In genomic region chr17:89559506-89559905, GRCm38 (mm10) we compare ENCODE assay signal across 28 mouse cellular contexts.
DNase-seq lines count a peak whose midpoint lies in the region; ATAC-seq and TF ChIP-seq lines count a peak whose summit lies in the region.
"Had no signal": no experiment of that assay in that cellular context is flagged by ENCODE, and none has a peak within 500 bp of the region (broad histone marks: within the 10 kb centered on the region; RNA-seq: fewer than 3 reads in every experiment).

No protein-coding gene starts in this region.

- no peak overlapping the region for H3K4me3 ChIP-seq in hindbrain, embryonic 16.5 days (ENCODE audit: low read length)
- H3K4me3 ChIP-seq in hindbrain, embryonic 12.5 days, result no peak overlapping the region
- H3K4me3 ChIP-seq in neural tube, embryonic 13.5 days, result no peak overlapping the region
- no peak overlapping the region for H3K4me3 ChIP-seq in neural tube, embryonic 15.5 days (replicated peaks)
- no peak overlapping the region for H3K4me3 ChIP-seq in hindbrain, postnatal 0 days (ENCODE audit: low read length)
- no peak overlapping the region for H3K4me3 ChIP-seq in stomach, embryonic 16.5 days (replicated peaks; ENCODE audit: low read length)
- no peak overlapping the region for H3K4me3 ChIP-seq in kidney, embryonic 15.5 days (replicated peaks)
- H3K4me3 ChIP-seq: embryonic facial prominence, embryonic 13.5 days; heart, embryonic 12.5 days; hindbrain, embryonic 15.5 days; limb, embryonic 12.5 days; liver, embryonic 12.5 days; neural tube, embryonic 12.5 days had no signal

- H3K36me3 ChIP-seq in hindbrain, embryonic 16.5 days (ENCODE audit: control insufficient read depth, insufficient read depth, low read length), result no peaks in the 10 kb centered on the region
- no peaks in the 10 kb centered on the region for H3K36me3 ChIP-seq in hindbrain, embryonic 12.5 days
- no peaks in the 10 kb centered on the region for H3K36me3 ChIP-seq in neural tube, embryonic 13.5 days
- H3K36me3 ChIP-seq in neural tube, embryonic 15.5 days, result no peaks in the 10 kb centered on the region
- H3K36me3 ChIP-seq in hindbrain, postnatal 0 days (ENCODE audit: insufficient read depth, low read length), result no peaks in the 10 kb centered on the region
- no peaks in the 10 kb centered on the region for H3K36me3 ChIP-seq in stomach, embryonic 16.5 days (ENCODE audit: control insufficient read depth, insufficient read depth, low read length)
- no peaks in the 10 kb centered on the region for H3K36me3 ChIP-seq in kidney, embryonic 15.5 days
- H3K36me3 ChIP-seq: embryonic facial prominence, embryonic 13.5 days; heart, embryonic 12.5 days; hindbrain, embryonic 15.5 days; limb, embryonic 12.5 days; liver, embryonic 12.5 days; neural tube, embryonic 12.5 days had no signal

- H3K9me3 ChIP-seq in hindbrain, embryonic 16.5 days (ENCODE audit: control insufficient read depth, low read length), result no peaks in the 10 kb centered on the region
- H3K9me3 ChIP-seq in hindbrain, embryonic 12.5 days (replicated peaks), result no peaks in the 10 kb centered on the region
- no peaks in the 10 kb centered on the region for H3K9me3 ChIP-seq in neural tube, embryonic 13.5 days
- H3K9me3 ChIP-seq in neural tube, embryonic 15.5 days (replicated peaks), result no peaks in the 10 kb centered on the region
- no peaks in the 10 kb centered on the region for H3K9me3 ChIP-seq in hindbrain, postnatal 0 days (ENCODE audit: low read length)
- H3K9me3 ChIP-seq in stomach, embryonic 16.5 days (replicated peaks; ENCODE audit: control insufficient read depth, low read length), result no peaks in the 10 kb centered on the region
- no peaks in the 10 kb centered on the region for H3K9me3 ChIP-seq in kidney, embryonic 15.5 days (replicated peaks)
- H3K9me3 ChIP-seq: embryonic facial prominence, embryonic 13.5 days; heart, embryonic 12.5 days; hindbrain, embryonic 15.5 days; limb, embryonic 12.5 days; liver, embryonic 12.5 days; neural tube, embryonic 12.5 days had no signal

- TF ChIP-seq CTCF in hindbrain, postnatal 0 days (IDR thresholded peaks at IDR 0.05; ENCODE audit: low read depth), result no peak

- DNase-seq in hindbrain, postnatal 0 days (ENCODE audit: low spot score), result peak; percentile 33
- DNase-seq: adrenal gland, adult 8-10 months; cerebellum, adult 18-20 months; cerebellum, postnatal 14 days; gastrocnemius, postnatal 14 days; heart, adult 11 months; heart, postnatal 10 days; kidney, adult 9 months; kidney, postnatal 36 days; layer of hippocampus, postnatal 36 days; lung, adult 18-20 months; right cerebral cortex, postnatal 14 days; thymus, postnatal 14 days had no signal

- no peak overlapping the region for H3K4me2 ChIP-seq in hindbrain, embryonic 16.5 days (ENCODE audit: low read length)
- no peak overlapping the region for H3K4me2 ChIP-seq in hindbrain, embryonic 12.5 days (replicated peaks)
- H3K4me2 ChIP-seq in neural tube, embryonic 13.5 days, result no peak overlapping the region
- no peak overlapping the region for H3K4me2 ChIP-seq in neural tube, embryonic 15.5 days
- H3K4me2 ChIP-seq in hindbrain, postnatal 0 days (ENCODE audit: low read depth, low read length), result no peak overlapping the region
- H3K4me2 ChIP-seq in stomach, embryonic 16.5 days (ENCODE audit: low read depth, low read length), result no peak overlapping the region
- H3K4me2 ChIP-seq in kidney, embryonic 15.5 days, result no peak overlapping the region
- H3K4me2 ChIP-seq: embryonic facial prominence, embryonic 13.5 days; heart, embryonic 12.5 days; hindbrain, embryonic 15.5 days; limb, embryonic 12.5 days; liver, embryonic 12.5 days; neural tube, embryonic 12.5 days had no signal

- no peaks in the 10 kb centered on the region for H3K27me3 ChIP-seq in hindbrain, embryonic 16.5 days (replicated peaks; ENCODE audit: control insufficient read depth, insufficient read depth, low read length)
- H3K27me3 ChIP-seq in hindbrain, embryonic 12.5 days, result no peaks in the 10 kb centered on the region
- H3K27me3 ChIP-seq in neural tube, embryonic 13.5 days, result no peaks in the 10 kb centered on the region
- H3K27me3 ChIP-seq in neural tube, embryonic 15.5 days (replicated peaks), result no peaks in the 10 kb centered on the region
- no peaks in the 10 kb centered on the region for H3K27me3 ChIP-seq in hindbrain, postnatal 0 days (ENCODE audit: insufficient read depth, low read length)
- no peaks in the 10 kb centered on the region for H3K27me3 ChIP-seq in stomach, embryonic 16.5 days (ENCODE audit: control insufficient read depth, insufficient read depth, low read length)
- H3K27me3 ChIP-seq in kidney, embryonic 15.5 days, result no peaks in the 10 kb centered on the region
- H3K27me3 ChIP-seq: embryonic facial prominence, embryonic 13.5 days; heart, embryonic 12.5 days; hindbrain, embryonic 15.5 days; limb, embryonic 12.5 days; liver, embryonic 12.5 days; neural tube, embryonic 12.5 days had no signal

- no peaks in the 10 kb centered on the region for H3K4me1 ChIP-seq in hindbrain, embryonic 16.5 days (ENCODE audit: control insufficient read depth, insufficient read depth, low read depth, low read length)
- no peaks in the 10 kb centered on the region for H3K4me1 ChIP-seq in hindbrain, embryonic 12.5 days
- H3K4me1 ChIP-seq in neural tube, embryonic 13.5 days (replicated peaks), result no peaks in the 10 kb centered on the region
- no peaks in the 10 kb centered on the region for H3K4me1 ChIP-seq in neural tube, embryonic 15.5 days
- no peaks in the 10 kb centered on the region for H3K4me1 ChIP-seq in hindbrain, postnatal 0 days (ENCODE audit: insufficient read depth, low read length)
- no peaks in the 10 kb centered on the region for H3K4me1 ChIP-seq in stomach, embryonic 16.5 days (ENCODE audit: control insufficient read depth, insufficient read depth, low read length)
- no peaks in the 10 kb centered on the region for H3K4me1 ChIP-seq in kidney, embryonic 15.5 days
- H3K4me1 ChIP-seq: embryonic facial prominence, embryonic 13.5 days; heart, embryonic 12.5 days; hindbrain, embryonic 15.5 days; limb, embryonic 12.5 days; liver, embryonic 12.5 days; neural tube, embryonic 12.5 days had no signal

- peak; percentile 71; the same call in 1 of the 2 replicates for ATAC-seq in hindbrain, embryonic 16.5 days
- ATAC-seq in hindbrain, embryonic 12.5 days (ENCODE audit: low FRiP score), result no peak
- peak; percentile 43; the same call in 1 of the 2 replicates for ATAC-seq in neural tube, embryonic 13.5 days (ENCODE audit: low read depth)
- ATAC-seq in neural tube, embryonic 15.5 days (ENCODE audit: low FRiP score), result no peak
- ATAC-seq in hindbrain, postnatal 0 days, result no peak
- ATAC-seq in stomach, embryonic 16.5 days (ENCODE audit: insufficient read depth, low FRiP score), result peak; percentile 44; the same call in 1 of the 2 replicates
- ATAC-seq in kidney, embryonic 15.5 days (replicated peaks; ENCODE audit: low FRiP score), result no peak
- ATAC-seq: activated CD4-positive, CD25-positive, alpha-beta regulatory T cell, adult 4 months; forebrain, embryonic 16.5 days; intestine, embryonic 16.5 days; liver, embryonic 12.5 days had no signal

- no peak overlapping the region for H3K9ac ChIP-seq in hindbrain, embryonic 16.5 days (ENCODE audit: low read depth, low read length)
- no peak overlapping the region for H3K9ac ChIP-seq in hindbrain, embryonic 12.5 days
- H3K9ac ChIP-seq in neural tube, embryonic 13.5 days, result no peak overlapping the region
- H3K9ac ChIP-seq in neural tube, embryonic 15.5 days (replicated peaks), result no peak overlapping the region
- H3K9ac ChIP-seq in hindbrain, postnatal 0 days (replicated peaks; ENCODE audit: low read length), result no peak overlapping the region
- no peak overlapping the region for H3K9ac ChIP-seq in stomach, embryonic 16.5 days (ENCODE audit: low read length)
- H3K9ac ChIP-seq in kidney, embryonic 15.5 days, result no peak overlapping the region
- H3K9ac ChIP-seq: embryonic facial prominence, embryonic 13.5 days; heart, embryonic 12.5 days; hindbrain, embryonic 15.5 days; limb, embryonic 12.5 days; liver, embryonic 12.5 days; neural tube, embryonic 12.5 days had no signal

- no peak overlapping the region for H3K27ac ChIP-seq in hindbrain, embryonic 16.5 days (ENCODE audit: low read depth, low read length)
- H3K27ac ChIP-seq in hindbrain, embryonic 12.5 days, result no peak overlapping the region
- no peak overlapping the region; the same call in 1 of the 2 replicates for H3K27ac ChIP-seq in neural tube, embryonic 13.5 days (replicated peaks)
- no peak overlapping the region for H3K27ac ChIP-seq in neural tube, embryonic 15.5 days (replicated peaks)
- no peak overlapping the region for H3K27ac ChIP-seq in hindbrain, postnatal 0 days
- H3K27ac ChIP-seq in stomach, embryonic 16.5 days (ENCODE audit: low read length), result no peak overlapping the region
- no peak overlapping the region for H3K27ac ChIP-seq in kidney, embryonic 15.5 days
- H3K27ac ChIP-seq: embryonic facial prominence, embryonic 13.5 days; hindbrain, embryonic 15.5 days; limb, embryonic 12.5 days; liver, embryonic 12.5 days; neural tube, embryonic 12.5 days had no signal

Comparison
In these comparisons a context has a peak if more than half of its experiments do, and no peak if none do; other contexts are left out.
1. ATAC-seq: peak in hindbrain, embryonic 16.5 days (single experiment), neural tube, embryonic 13.5 days (single experiment) and stomach, embryonic 16.5 days (single experiment); none in hindbrain, embryonic 12.5 days (single experiment), neural tube, embryonic 15.5 days (single experiment), hindbrain, postnatal 0 days (single experiment) and kidney, embryonic 15.5 days (single experiment).